Mouse (Mus musculus): ENCODE results near the gene Fndc5. TPM values are rescaled to one million over a fixed set of nuclear protein-coding genes. Genes with fewer than 3 reads are reported as not detected.
A peak's percentile ranks its signal among the peaks of the same experiment; 100 is the strongest.

Gene Fndc5
- total RNA-seq, 2 experiments from 2014 or later, result 101 to 105 TPM

- DNase-seq, result no peak
Observed at GRCm38 (mm10) chr4:129147552-129148103, 10.8 kb downstream of the Fndc5 start.

GRCm38 (mm10) chr4:129149321-129149720 is 12.5 kb downstream of the Fndc5 start:
- DNase-seq, result no peak

- DNase-seq, result no peak
Observed at GRCm38 (mm10) chr4:129151276-129151811, 14.5 kb downstream of the Fndc5 start.

GRCm38 (mm10) chr4:129157541-129157940 is 20.7 kb downstream of the Fndc5 start:
- DNase-seq, result no peak

GRCm38 (mm10) chr4:129158549-129158948 is 21.8 kb downstream of the Fndc5 start:
- DNase-seq, result no peak

GRCm38 (mm10) chr4:129161076-129161475 is 24.3 kb downstream of the Fndc5 start:
- no peak for DNase-seq

GRCm38 (mm10) chr4:129161581-129162255 is 24.9 kb downstream of the Fndc5 start:
- no peak for DNase-seq

- DNase-seq, result no peak
Observed at GRCm38 (mm10) chr4:129172529-129172928, 35.7 kb downstream of the Fndc5 start.

GRCm38 (mm10) chr4:129179560-129179959 is 42.8 kb downstream of the Fndc5 start:
- no peak for DNase-seq

- DNase-seq, result no peak
Observed at GRCm38 (mm10) chr4:129188041-129188659, 51.4 kb downstream of the Fndc5 start.

- DNase-seq, result no peak
Observed at GRCm38 (mm10) chr4:129188803-129189541, 52.2 kb downstream of the Fndc5 start.

GRCm38 (mm10) chr4:129189542-129190519 is 53.0 kb downstream of the Fndc5 start, which contains the start of the genes S100pbp and Yars:
Gene S100pbp, minus strand, starts transcription at chr4:129189727.
Gene Yars, plus strand, starts transcription at chr4:129189760.
- DNase-seq, result peak; percentile 99

- DNase-seq, result no peak
Observed at GRCm38 (mm10) chr4:129190538-129190937, 53.7 kb downstream of the Fndc5 start.

- DNase-seq, result no peak
Observed at GRCm38 (mm10) chr4:129191691-129192090, 54.9 kb downstream of the Fndc5 start.

Other genes starting within 250 kb of the Fndc5 start
- gene Azin2, start 174.6 kb upstream of the Fndc5 start, total RNA-seq (2021), result 1 to 10 TPM; 7.7 to 8.7 TPM
- gene Ak2, start 145.0 kb upstream of the Fndc5 start, total RNA-seq (2021), result 100 to 1,000 TPM; 104 to 105 TPM
- 10 to 100 TPM; 27.0 to 27.9 TPM for gene Rnf19b, start 78.7 kb upstream of the Fndc5 start, total RNA-seq (2021)
- gene Tmem54, start 31.5 kb upstream of the Fndc5 start, total RNA-seq (2021), result not detected
- under 1 TPM; 0.25 to 0.69 TPM for gene Hpca, start 15.0 kb upstream of the Fndc5 start, total RNA-seq (2021)
- gene S100pbp, start 52.7 kb downstream of the Fndc5 start, total RNA-seq (2021), result 10 to 100 TPM; 22.5 to 24.2 TPM
- 10 to 100 TPM; 44.7 to 45.0 TPM for gene Yars, start 52.8 kb downstream of the Fndc5 start, total RNA-seq (2021)
- 1 to 10 TPM; 6.5 to 8.6 TPM for gene C77080, start 124.4 kb downstream of the Fndc5 start, total RNA-seq (2021)
- gene Sync, start 150.6 kb downstream of the Fndc5 start, total RNA-seq (2021), result 1 to 10 TPM; 8.7 to 9.5 TPM
- 100 to 1,000 TPM; 195 to 199 TPM for gene Rbbp4, start 198.4 kb downstream of the Fndc5 start, total RNA-seq (2021)
- gene Zbtb8os, start 198.7 kb downstream of the Fndc5 start, total RNA-seq (2021), result 10 to 100 TPM; 20.6 to 22.2 TPM
- gene Zbtb8a, start 241.1 kb downstream of the Fndc5 start, total RNA-seq (2021), result 1 to 10 TPM; 8.7 to 9.0 TPM

Data from heart, postnatal 4 days (tissue).